Mouse (Mus musculus) thymus, adult 2 months (tissue): ENCODE data around the gene Gm37240.

Experiments used
- CTCF ChIP-seq: fragments of 200-500 bp; IDR thresholded peaks from 2 replicates; pipeline ENCODE4 v1.5.1; 2012; ENCODE audit warnings: mild to moderate bottlenecking, control low read depth, low read length, moderate library complexity, borderline replicate concordance; ENCODE audit not compliant: control insufficient read depth, poor library complexity, insufficient read depth; ENCODE audit errors: extremely low read depth
- POLR2A ChIP-seq: fragments of 200-500 bp; IDR thresholded peaks from 2 replicates; pipeline ENCODE4 v1.6.1; 2012; ENCODE audit warnings: mild to moderate bottlenecking, low read length, control low read depth, moderate library complexity; ENCODE audit not compliant: control insufficient read depth, poor library complexity, insufficient read depth; ENCODE audit errors: extremely low read depth

GRCm38 (mm10) chr3:85922331-85922730 is 35.0 kb upstream of the Gm37240 start:
- TF ChIP-seq POLR2A (no peak), CTCF (no peak)
